Mouse (Mus musculus) testis, adult 2 months (tissue): ENCODE results near the gene Arl15.

ENCODE experiments used
- CTCF ChIP-seq: fragments of 200-500 bp; IDR thresholded peaks from 2 replicates; pipeline ENCODE4 v1.5.1; 2012; ENCODE audit warnings: low read depth, mild to moderate bottlenecking, inconsistent platforms, low read length, moderate library complexity; ENCODE audit not compliant: control insufficient read depth, insufficient read depth, insufficient replicate concordance
- POLR2A ChIP-seq: fragments of 200-500 bp; IDR thresholded peaks from 2 replicates; pipeline ENCODE4 v1.6.1; 2012; ENCODE audit warnings: low read depth, mild to moderate bottlenecking, inconsistent platforms, low read length, moderate library complexity; ENCODE audit not compliant: control insufficient read depth

- no peak for TF ChIP-seq CTCF
- no peak for TF ChIP-seq POLR2A
Observed at GRCm38 (mm10) chr13:113984491-113984890, 190.2 kb downstream of the Arl15 start.
